Mouse (Mus musculus): ENCODE data around the gene Glyat. TPM values are rescaled to one million over a fixed set of nuclear protein-coding genes. Genes with fewer than 3 reads are reported as not detected.
"Not testable (repeated sequence)": the region's sequence is repeated elsewhere in the genome, so short reads cannot be mapped to it uniquely, and the experiment has no call there.

The Glyat gene
- polyA plus RNA-seq, 1 experiment, result not detected

DNA sequence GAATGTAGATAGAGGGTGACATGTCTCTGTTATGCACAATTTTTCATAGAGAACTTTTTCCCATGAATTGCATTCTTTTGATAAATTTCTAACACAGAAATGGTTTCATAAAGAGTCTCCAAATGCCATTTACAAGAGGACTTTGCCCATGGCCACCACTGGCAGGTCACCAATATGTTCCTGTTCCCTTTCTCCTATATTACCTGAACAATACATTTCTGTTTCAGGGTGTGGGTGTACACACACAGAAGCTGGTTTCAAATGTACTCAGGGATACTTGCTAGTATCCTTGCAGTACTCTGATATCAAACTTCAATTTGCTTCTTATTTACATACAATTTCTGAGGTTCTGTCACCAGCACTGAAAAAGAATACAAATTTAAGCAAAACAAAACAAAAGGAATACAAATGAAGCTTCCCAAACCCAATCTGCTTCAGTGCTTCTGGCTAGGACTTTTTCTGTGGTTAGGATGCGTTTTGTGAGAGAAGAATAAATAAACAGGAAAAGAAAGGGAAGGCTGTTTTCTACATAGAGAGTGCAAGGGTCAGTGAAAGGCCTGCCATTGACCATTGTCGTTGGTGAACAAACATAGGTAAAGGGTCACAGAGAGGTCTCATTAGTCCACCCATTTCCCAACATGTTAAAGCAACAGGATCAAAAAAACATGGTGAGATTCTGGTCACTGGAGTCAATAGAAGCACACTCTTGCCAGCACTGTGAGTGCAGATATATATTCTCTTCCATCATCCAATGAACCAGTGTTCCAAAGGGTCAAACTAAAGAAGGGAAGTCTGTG lies 32.2 kb upstream of the Glyat start:
- TF ChIP-seq TAL1 (IDR thresholded peaks at IDR 0.05; ENCODE audit: low read length), result no peak
- no peak for TF ChIP-seq GATA1 (IDR thresholded peaks at IDR 0.05; ENCODE audit: low read length)
- Histone ChIP-seq H3K36me3 (ENCODE audit: control insufficient read depth) (no peaks in the 10 kb centered on the region), H3K4me1 (ENCODE audit: control insufficient read depth) (peaks cover 6% of the 10 kb centered on the region), H3K27me3 (ENCODE audit: control insufficient read depth) (peaks cover 14% of the 10 kb centered on the region), H3K9me3 (ENCODE audit: control insufficient read depth, low read length) (no peaks in the 10 kb centered on the region), H3K4me3 (replicated peaks) (no peak overlapping the region)

DNA sequence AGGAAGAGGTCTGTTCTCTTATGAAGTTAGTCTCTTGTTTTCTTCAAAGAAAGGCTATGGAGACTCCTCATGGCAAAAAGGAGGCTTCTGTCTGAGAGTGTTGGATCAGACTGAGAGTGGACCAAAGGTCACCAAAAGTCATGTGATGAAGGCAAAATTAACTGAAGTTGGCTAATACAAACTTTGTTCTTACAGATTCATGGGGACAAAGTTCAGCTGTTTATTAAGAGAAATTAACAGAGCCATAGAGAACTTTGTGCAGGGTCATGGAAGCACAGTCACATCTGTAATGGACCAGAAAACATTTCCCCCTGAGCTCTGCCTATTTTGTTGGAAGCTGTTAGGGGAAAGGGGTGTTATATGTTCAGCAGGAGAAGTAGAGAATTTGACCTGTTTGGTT lies 24.8 kb upstream of the Glyat start:
- H3K9me3 ChIP-seq (ENCODE audit: control insufficient read depth, low read length), result no peaks in the 10 kb centered on the region
- no peak for TF ChIP-seq TAL1 (IDR thresholded peaks at IDR 0.05; ENCODE audit: low read length)
- TF ChIP-seq GATA1 (IDR thresholded peaks at IDR 0.05; ENCODE audit: low read length), result no peak
- no peak overlapping the region for H3K4me3 ChIP-seq (replicated peaks)
- no peaks in the 10 kb centered on the region for H3K36me3 ChIP-seq (ENCODE audit: control insufficient read depth)
- no peaks in the 10 kb centered on the region for H3K4me1 ChIP-seq (ENCODE audit: control insufficient read depth)
- H3K27me3 ChIP-seq (ENCODE audit: control insufficient read depth), result no peaks in the 10 kb centered on the region

DNA sequence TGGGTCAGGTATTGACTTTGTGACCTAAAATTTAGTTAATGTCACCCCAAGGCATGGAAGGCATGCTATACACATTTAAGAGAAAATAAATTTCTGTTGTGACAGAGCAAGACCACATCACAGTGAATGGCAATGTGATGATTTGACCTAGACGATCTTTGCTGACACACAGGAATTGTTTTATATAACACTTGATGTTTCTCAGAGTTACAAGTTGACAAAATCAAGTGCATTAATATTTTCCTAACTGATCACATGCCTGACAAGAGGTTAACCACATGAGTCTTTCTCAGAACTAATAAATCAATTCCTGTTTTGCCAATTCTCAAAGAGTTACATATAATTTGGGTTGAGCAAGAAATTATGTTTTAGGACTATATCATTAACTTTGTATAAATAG lies 19.5 kb upstream of the Glyat start:
- H3K4me1 ChIP-seq (ENCODE audit: control insufficient read depth), result no peaks in the 10 kb centered on the region
- no peak for TF ChIP-seq GATA1 (IDR thresholded peaks at IDR 0.05; ENCODE audit: low read length)
- no peak for TF ChIP-seq TAL1 (IDR thresholded peaks at IDR 0.05; ENCODE audit: low read length)
- H3K27me3 ChIP-seq (ENCODE audit: control insufficient read depth), result no peaks in the 10 kb centered on the region
- H3K9me3 ChIP-seq (ENCODE audit: control insufficient read depth, low read length), result no peaks in the 10 kb centered on the region
- H3K36me3 ChIP-seq (ENCODE audit: control insufficient read depth), result no peaks in the 10 kb centered on the region
- no peak overlapping the region for H3K4me3 ChIP-seq (replicated peaks)

DNA sequence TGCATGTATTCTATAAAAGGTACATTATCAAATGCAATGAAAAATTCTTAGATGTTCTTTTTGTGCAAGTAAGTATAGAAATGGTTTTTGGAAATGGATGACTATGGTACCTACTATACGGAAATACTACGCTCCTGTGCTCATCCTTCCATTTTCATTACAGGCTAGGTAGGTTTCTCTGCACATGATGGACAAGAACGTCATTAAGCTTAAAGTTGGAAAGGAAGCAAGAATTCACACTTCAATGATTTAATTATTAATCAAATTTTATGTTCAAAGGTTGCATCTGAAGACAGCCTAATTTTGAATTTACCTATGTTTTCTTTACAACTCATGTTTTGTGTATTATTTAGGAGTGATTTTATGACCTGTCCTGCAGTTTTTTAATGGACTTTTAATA lies 1.2 kb downstream of the Glyat start:
- no peak overlapping the region for H3K4me3 ChIP-seq (replicated peaks)
- H3K27me3 ChIP-seq (ENCODE audit: control insufficient read depth), result no peaks in the 10 kb centered on the region
- H3K36me3 ChIP-seq (ENCODE audit: control insufficient read depth), result no peaks in the 10 kb centered on the region
- TF ChIP-seq TAL1 (IDR thresholded peaks at IDR 0.05; ENCODE audit: low read length) (no peak), GATA1 (IDR thresholded peaks at IDR 0.05; ENCODE audit: low read length) (no peak)
- H3K9me3 ChIP-seq (ENCODE audit: control insufficient read depth, low read length), result no peaks in the 10 kb centered on the region
- no peaks in the 10 kb centered on the region for H3K4me1 ChIP-seq (ENCODE audit: control insufficient read depth)

DNA sequence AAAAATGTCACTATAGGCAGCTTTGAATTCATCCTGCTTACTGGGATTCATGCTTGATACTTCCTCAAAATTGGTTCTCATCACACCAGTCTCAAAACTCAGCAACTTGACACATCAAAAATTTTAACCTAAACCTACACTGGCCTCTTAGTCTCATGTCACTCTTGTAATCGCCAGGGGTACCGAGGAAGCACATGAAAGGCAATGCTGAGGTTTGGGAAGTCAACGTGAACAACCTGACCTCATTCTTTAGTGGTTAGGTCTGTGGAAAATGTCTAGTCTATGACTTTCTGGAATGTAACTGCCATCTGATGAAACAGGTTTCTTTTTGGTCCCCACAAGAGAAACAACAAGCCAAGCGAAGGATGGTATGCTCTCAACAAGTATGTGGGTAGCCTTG lies 1.9 kb downstream of the Glyat start:
- no peaks in the 10 kb centered on the region for H3K36me3 ChIP-seq (ENCODE audit: control insufficient read depth)
- no peaks in the 10 kb centered on the region for H3K9me3 ChIP-seq (ENCODE audit: control insufficient read depth, low read length)
- H3K4me1 ChIP-seq (ENCODE audit: control insufficient read depth), result no peaks in the 10 kb centered on the region
- TF ChIP-seq TAL1 (IDR thresholded peaks at IDR 0.05; ENCODE audit: low read length) (no peak), GATA1 (IDR thresholded peaks at IDR 0.05; ENCODE audit: low read length) (no peak)
- H3K27me3 ChIP-seq (ENCODE audit: control insufficient read depth), result no peaks in the 10 kb centered on the region
- H3K4me3 ChIP-seq (replicated peaks), result no peak overlapping the region

DNA sequence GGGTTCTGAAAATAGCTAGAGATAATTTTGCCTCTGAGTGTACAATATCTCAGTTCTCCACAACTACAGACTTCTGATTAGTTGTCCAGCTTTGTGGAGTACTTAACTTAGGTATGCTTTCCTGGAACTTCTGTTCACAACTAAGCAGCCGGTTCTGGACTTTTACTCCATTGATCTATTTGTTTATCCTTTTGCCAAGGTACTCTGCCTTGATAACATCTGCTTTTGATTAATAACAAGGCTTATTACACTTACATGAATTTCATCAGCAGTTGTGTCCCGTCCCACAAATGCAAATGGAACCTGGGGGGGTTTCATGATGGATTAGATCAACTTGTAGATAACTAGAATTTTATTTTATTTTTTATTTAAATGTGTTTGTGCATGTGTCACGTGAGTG lies 3.8 kb downstream of the Glyat start:
- H3K27me3 ChIP-seq (ENCODE audit: control insufficient read depth), result no peaks in the 10 kb centered on the region
- no peaks in the 10 kb centered on the region for H3K4me1 ChIP-seq (ENCODE audit: control insufficient read depth)
- no peaks in the 10 kb centered on the region for H3K9me3 ChIP-seq (ENCODE audit: control insufficient read depth, low read length)
- H3K4me3 ChIP-seq (replicated peaks), result no peak overlapping the region
- TF ChIP-seq GATA1 (IDR thresholded peaks at IDR 0.05; ENCODE audit: low read length) (no peak), TAL1 (IDR thresholded peaks at IDR 0.05; ENCODE audit: low read length) (no peak)
- no peaks in the 10 kb centered on the region for H3K36me3 ChIP-seq (ENCODE audit: control insufficient read depth)

DNA sequence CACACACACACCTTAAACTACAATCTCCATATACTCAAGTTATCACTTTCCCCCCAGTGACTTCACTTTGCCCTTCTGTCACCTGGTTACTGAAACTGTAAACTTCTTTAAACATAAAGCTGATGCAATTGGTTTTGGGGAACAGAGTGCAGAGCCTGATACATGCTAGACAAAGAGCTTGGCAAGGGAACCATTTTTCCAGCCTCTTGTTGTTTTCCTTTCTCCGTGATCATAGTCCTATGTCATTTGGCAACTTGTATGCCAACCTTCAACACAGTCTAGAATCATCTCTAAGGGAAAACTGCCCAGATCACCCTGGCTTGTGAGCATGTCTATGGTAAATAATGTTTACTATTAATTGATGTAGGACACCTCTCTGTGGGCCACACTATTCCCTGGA lies 4.9 kb downstream of the Glyat start:
- Histone ChIP-seq H3K4me3 (replicated peaks) (no peak overlapping the region), H3K36me3 (ENCODE audit: control insufficient read depth) (no peaks in the 10 kb centered on the region), H3K4me1 (ENCODE audit: control insufficient read depth) (no peaks in the 10 kb centered on the region), H3K9me3 (ENCODE audit: control insufficient read depth, low read length) (no peaks in the 10 kb centered on the region), H3K27me3 (ENCODE audit: control insufficient read depth) (no peaks in the 10 kb centered on the region)
- TF ChIP-seq GATA1 (IDR thresholded peaks at IDR 0.05; ENCODE audit: low read length) (no peak), TAL1 (IDR thresholded peaks at IDR 0.05; ENCODE audit: low read length) (no peak)

DNA sequence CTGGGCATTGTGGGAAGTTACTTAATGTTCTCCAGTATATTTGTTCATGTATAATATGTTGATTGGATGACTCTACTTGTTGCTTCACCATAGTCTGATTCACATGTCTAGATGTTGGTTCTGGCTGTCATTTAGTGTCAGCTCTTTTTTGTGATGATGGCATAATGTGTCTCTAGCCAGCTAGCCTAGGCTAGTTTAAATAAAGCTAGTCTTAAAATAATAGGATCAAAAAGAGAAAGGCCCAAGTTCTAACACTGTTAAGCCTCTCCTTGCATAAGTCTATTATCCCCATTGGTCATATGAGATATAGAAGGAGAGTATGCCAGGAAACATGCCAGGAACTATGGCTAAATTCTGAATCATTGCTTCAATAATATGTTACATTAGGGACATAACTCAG lies 16.4 kb downstream of the Glyat start:
- H3K36me3 ChIP-seq (ENCODE audit: control insufficient read depth), result no peaks in the 10 kb centered on the region
- TF ChIP-seq TAL1 (IDR thresholded peaks at IDR 0.05; ENCODE audit: low read length) (no peak), GATA1 (IDR thresholded peaks at IDR 0.05; ENCODE audit: low read length) (no peak)
- no peaks in the 10 kb centered on the region for H3K9me3 ChIP-seq (ENCODE audit: control insufficient read depth, low read length)
- H3K4me3 ChIP-seq (replicated peaks), result no peak overlapping the region
- no peaks in the 10 kb centered on the region for H3K27me3 ChIP-seq (ENCODE audit: control insufficient read depth)
- H3K4me1 ChIP-seq (ENCODE audit: control insufficient read depth), result no peaks in the 10 kb centered on the region

DNA sequence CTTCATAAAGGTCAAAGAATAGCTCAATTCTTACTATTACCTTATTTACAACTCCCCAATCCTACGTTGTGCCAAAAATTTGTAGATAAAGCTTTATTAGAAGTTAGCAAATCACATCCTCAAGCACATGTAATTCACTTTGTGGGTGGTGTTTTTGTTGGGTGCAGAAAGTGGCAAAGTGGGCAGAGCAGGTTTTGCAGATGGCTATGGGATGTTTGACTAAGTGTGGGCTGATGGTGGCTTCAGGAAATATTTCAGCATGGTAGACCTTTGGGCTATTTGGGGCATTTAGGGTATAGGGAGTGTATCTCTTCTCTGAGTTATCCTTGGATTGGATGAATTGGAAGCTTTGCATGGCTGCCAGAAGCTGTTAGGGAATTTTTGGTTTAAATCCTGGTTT lies 33.0 kb downstream of the Glyat start:
- no peaks in the 10 kb centered on the region for H3K36me3 ChIP-seq (ENCODE audit: control insufficient read depth)
- H3K4me3 ChIP-seq (replicated peaks), result no peak overlapping the region
- TF ChIP-seq GATA1 (IDR thresholded peaks at IDR 0.05; ENCODE audit: low read length) (no peak), TAL1 (IDR thresholded peaks at IDR 0.05; ENCODE audit: low read length) (no peak)
- H3K9me3 ChIP-seq (ENCODE audit: control insufficient read depth, low read length), result peaks cover 2% of the 10 kb centered on the region; the same call in 1 of the 2 replicates
- no peaks in the 10 kb centered on the region for H3K4me1 ChIP-seq (ENCODE audit: control insufficient read depth)
- H3K27me3 ChIP-seq (ENCODE audit: control insufficient read depth), result no peaks in the 10 kb centered on the region

DNA sequence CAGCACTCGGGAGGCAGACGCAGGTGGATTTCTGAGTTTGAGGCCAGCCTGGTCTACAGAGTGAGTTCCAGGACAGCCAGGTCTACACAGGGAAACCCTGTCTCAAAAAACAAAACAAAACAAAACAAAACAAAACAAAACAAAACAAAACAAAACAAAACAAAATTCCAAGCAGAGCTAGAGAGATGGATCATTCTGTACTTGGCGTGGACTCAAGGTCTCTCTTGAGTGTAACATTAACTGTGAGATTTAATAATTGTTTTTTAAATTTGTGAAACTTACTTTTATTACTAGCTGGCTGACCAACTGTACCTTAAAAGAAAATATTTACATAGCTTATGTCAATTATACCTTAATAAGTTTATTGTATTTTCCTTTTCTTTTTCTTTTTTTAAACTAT lies 35.5 kb downstream of the Glyat start:
- H3K4me1 ChIP-seq (ENCODE audit: control insufficient read depth); H3K4me3 ChIP-seq (replicated peaks); H3K27me3 ChIP-seq (ENCODE audit: control insufficient read depth); H3K9me3 ChIP-seq (ENCODE audit: control insufficient read depth, low read length); H3K36me3 ChIP-seq (ENCODE audit: control insufficient read depth): not testable (repeated sequence)

All from erythroblast, embryonic 14.5 days (primary cell).